Mouse (Mus musculus) CH12.LX (cell line): ENCODE results near the gene Dcps.

Source experiments
- CTCF ChIP-seq, 2 experiments: IDR thresholded peaks in 1 of 2; conservative IDR thresholded peaks in 1 of 2; 2 replicates each; pipeline ENCODE4 v1.5.1; 2011 to 2012; ENCODE audit warnings: low read depth in 2 of 2, low read length in 2 of 2, improper control_type of control experiment in 1 of 2, inconsistent platforms in 1 of 2, mild to moderate bottlenecking in 1 of 2, moderate library complexity in 1 of 2
- KAT2A ChIP-seq: IDR thresholded peaks from 2 replicates; pipeline ENCODE4 v1.6.1; 2012; ENCODE audit warnings: low read length, improper control_type of control experiment, inconsistent platforms; ENCODE audit not compliant: insufficient replicate concordance

DNA sequence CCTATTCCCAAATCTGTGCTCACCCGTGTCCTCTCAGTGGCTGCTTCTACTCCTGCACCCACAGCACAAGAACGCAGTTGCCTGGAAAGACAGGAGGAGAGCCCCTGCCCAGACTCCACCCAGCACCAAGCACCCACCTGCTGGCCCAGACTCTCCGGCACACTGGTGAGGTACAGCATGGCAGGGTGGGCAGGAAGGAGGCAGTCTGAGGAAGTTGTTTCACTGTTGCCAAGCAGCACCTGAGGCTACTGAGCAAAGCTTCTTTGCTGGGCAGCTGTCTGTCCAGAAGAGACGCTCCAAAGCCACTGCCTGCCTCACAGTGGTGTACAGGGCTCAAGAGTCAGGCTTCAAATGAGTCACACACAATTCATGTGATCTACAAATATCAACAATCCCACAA lies 77.1 kb downstream of the Dcps start:
- no peak for TF ChIP-seq CTCF (conservative IDR thresholded peaks at IDR 0.05 in 1 of 2, IDR thresholded peaks at IDR 0.05 in 1 of 2; ENCODE audit: low read depth in 2 of 2, low read length in 2 of 2)
- no peak for TF ChIP-seq KAT2A
